Mouse (Mus musculus) liver, embryonic 13.5 days (tissue): ENCODE measurements around the gene Pla2g2c. TPM values are rescaled to one million over a fixed set of nuclear protein-coding genes. Genes with fewer than 3 reads are reported as not detected.

Experiments used
- ATAC-seq: fragments of 200-750 bp; cut with Nextera tagmentation; 2 replicates; pipeline ENCODE4 v1.8.0; 2017; ENCODE audit warnings: low read depth, mild to moderate bottlenecking, moderate number of reproducible peaks, moderate library complexity
- DNase-seq: peaks from one replicate; pipeline ENCODE4 v3.0.0; 2022
- H3K27ac ChIP-seq: fragments of 300-500 bp; sonication (generic); 2 replicates; pipeline ENCODE4 v1.5.1; 2015; ENCODE audit warnings: moderate library complexity, mild to moderate bottlenecking, inconsistent platforms
- H3K27me3 ChIP-seq: fragments of 300-500 bp; sonication (generic); 2 replicates; pipeline ENCODE4 v1.6.1; 2015; ENCODE audit warnings: mild to moderate bottlenecking, inconsistent platforms
- H3K36me3 ChIP-seq: fragments of 300-500 bp; sonication (generic); 2 replicates; pipeline ENCODE4 v1.6.1; 2015; ENCODE audit warnings: mild to moderate bottlenecking, inconsistent platforms
- H3K4me1 ChIP-seq: fragments of 300-500 bp; sonication (generic); replicated peaks from 2 replicates; pipeline ENCODE4 v1.6.1; 2015; ENCODE audit warnings: inconsistent platforms
- H3K4me2 ChIP-seq: fragments of 300-500 bp; sonication (generic); 2 replicates; pipeline ENCODE4 v1.6.1; 2015; ENCODE audit warnings: inconsistent platforms, mild to moderate bottlenecking, moderate library complexity
- H3K4me3 ChIP-seq: fragments of 300-500 bp; sonication (generic); replicated peaks from 2 replicates; pipeline ENCODE4 v1.5.1; 2015; ENCODE audit warnings: mild to moderate bottlenecking, inconsistent platforms
- H3K9ac ChIP-seq: fragments of 300-500 bp; sonication (generic); 2 replicates; pipeline ENCODE4 v1.6.1; 2015; ENCODE audit warnings: mild to moderate bottlenecking, inconsistent platforms
- H3K9me3 ChIP-seq: fragments of 300-500 bp; sonication (generic); replicated peaks from 2 replicates; pipeline ENCODE4 v1.6.1; 2016; ENCODE audit warnings: inconsistent platforms
- WGBS: fragments of 180-500 bp; shearing (Covaris S2); methylation state at CpG from one replicate; pipeline ENCODE4 v1.1.7; 2015; ENCODE audit not compliant: insufficient replicate concordance; 5-methylcytosine and 5-hydroxymethylcytosine counted together
- polyA plus RNA-seq: library from polyadenylated mRNA; unstranded; fragments of >200 nt; fragmentation: Nextera tagmentation; extraction: Ambion mirVana; gene quantifications from 2 replicates; pipeline ENCODE4 v1.2.1, GENCODE M21; 2015

Pla2g2c gene
- polyA plus RNA-seq, 1 experiment from 2014 or later: not detected

- Histone ChIP-seq H3K4me3 (no peak overlapping the region), H3K4me2 (no peak overlapping the region), H3K9ac (no peak overlapping the region), H3K27me3 (peaks cover 20% of the 10 kb centered on the region), H3K36me3 (no peaks in the 10 kb centered on the region), H3K4me1 (0 out of 2 replicates have a peak, but pooled peaks cover 6% of the 10 kb centered on the region), H3K9me3 (no peaks in the 10 kb centered on the region), H3K27ac (no peak overlapping the region)
- WGBS: 46% methylated on average over 9 of the region's 9 CpGs
- DNase-seq (no peak), ATAC-seq (peak; percentile 34; the same call in 1 of the 2 replicates)
Measured at GRCm38 (mm10) chr4:138729018-138729703, 4.6 kb downstream of the Pla2g2c start.

DNA sequence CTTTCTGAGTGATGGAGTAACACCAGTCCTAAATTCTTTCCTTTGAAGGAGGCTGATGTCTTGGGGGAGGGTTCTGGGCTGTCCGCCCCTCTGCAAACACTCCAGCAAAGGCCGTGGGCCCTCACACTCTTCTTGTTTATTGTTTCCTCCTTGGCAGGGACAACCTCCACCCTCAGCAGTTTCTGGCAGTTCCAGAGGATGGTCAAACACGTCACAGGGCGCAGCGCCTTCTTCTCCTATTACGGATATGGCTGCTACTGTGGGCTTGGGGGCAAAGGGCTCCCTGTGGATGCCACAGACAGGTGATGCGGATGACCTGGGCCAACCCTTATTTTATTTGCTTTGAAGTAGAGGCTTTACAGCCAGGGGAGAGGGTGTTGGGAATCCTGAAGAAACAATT is 9.5 kb downstream of the Pla2g2c start:
- Histone ChIP-seq H3K4me1 (no peaks in the 10 kb centered on the region), H3K9ac (no peak overlapping the region), H3K27ac (no peak overlapping the region), H3K36me3 (no peaks in the 10 kb centered on the region), H3K9me3 (no peaks in the 10 kb centered on the region), H3K27me3 (no peaks in the 10 kb centered on the region), H3K4me3 (no peak overlapping the region), H3K4me2 (no peak overlapping the region)
- DNase-seq (no peak), ATAC-seq (no peak)
- 64% methylated on average over 7 of the region's 7 CpGs for WGBS

DNA sequence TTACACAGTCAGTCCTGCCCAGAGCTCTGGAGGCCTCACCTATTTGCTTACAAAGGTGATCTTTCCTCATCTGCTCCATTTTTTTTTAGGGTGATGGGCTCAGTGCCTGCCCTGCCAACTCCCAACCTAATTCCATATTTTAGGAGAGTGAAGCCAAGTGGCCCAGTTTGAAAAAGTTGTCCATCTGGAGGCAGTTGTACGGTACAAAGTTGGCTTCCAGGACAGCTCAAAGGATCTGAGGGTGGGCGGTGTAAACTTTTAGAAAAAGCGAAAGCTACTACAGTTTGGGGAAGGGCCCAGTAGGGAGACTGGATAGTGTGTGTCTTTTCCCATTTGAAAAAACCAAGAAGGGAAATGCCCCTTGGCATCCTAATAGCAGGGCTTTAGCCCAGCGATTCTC is 10.3 kb downstream of the Pla2g2c start:
- ATAC-seq (no peak), DNase-seq (no peak)
- H3K9ac ChIP-seq: no peak overlapping the region
- no peaks in the 10 kb centered on the region for H3K4me1 ChIP-seq
- no peaks in the 10 kb centered on the region for H3K36me3 ChIP-seq
- H3K4me3 ChIP-seq: no peak overlapping the region
- WGBS: 76% methylated on average over 4 of the region's 4 CpGs
- no peak overlapping the region for H3K27ac ChIP-seq
- no peaks in the 10 kb centered on the region for H3K27me3 ChIP-seq
- no peak overlapping the region for H3K4me2 ChIP-seq
- no peaks in the 10 kb centered on the region for H3K9me3 ChIP-seq

DNA sequence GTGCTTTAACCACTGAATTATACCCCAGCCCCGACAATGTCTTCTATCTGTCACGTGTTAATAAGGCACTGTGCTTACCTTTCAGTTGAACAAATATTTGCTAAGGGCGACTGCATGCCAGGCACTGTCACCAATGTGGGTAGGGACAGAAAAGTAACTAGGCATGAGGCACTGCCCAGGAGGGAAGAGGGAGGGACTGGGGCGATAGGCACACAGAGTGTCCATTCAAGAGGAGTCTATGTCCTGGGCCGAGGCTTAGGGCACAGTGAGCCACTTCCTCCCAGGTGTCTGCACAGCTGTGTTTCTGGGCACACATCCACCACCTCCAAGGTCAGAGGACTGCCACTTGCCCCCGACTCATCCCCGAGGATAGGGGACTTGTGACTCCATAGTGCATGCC is 12.4 kb downstream of the Pla2g2c start, which contains the start of gene Ubxn10:
Gene Ubxn10 (minus strand): TSS at position 137 of the 400 bp plus-strand sequence.
- no peak within 1 kb of the TSS for H3K27ac ChIP-seq
- no peak within 1 kb of the TSS for H3K4me3 ChIP-seq
- H3K9me3 ChIP-seq: no peaks in the 10 kb centered on the region
- H3K27me3 ChIP-seq: no peaks in the 10 kb centered on the region
- no peak for ATAC-seq
- H3K4me1 ChIP-seq: no peaks in the 10 kb centered on the region
- DNase-seq: no peak
- H3K36me3 ChIP-seq: no peaks in the 10 kb centered on the region
- 47% methylated on average over 7 of the region's 7 CpGs for WGBS
- no peak within 1 kb of the TSS for H3K9ac ChIP-seq
- no peak within 1 kb of the TSS for H3K4me2 ChIP-seq

GRCm38 (mm10) chr4:138739136-138739851 is 14.7 kb downstream of the Pla2g2c start:
- ATAC-seq: no peak

GRCm38 (mm10) chr4:138745884-138746283 is 21.3 kb downstream of the Pla2g2c start:
- H3K36me3 ChIP-seq: no peaks in the 10 kb centered on the region
- H3K9ac ChIP-seq: no peak overlapping the region
- WGBS: 48% methylated on average over 4 of the region's 4 CpGs
- no peaks in the 10 kb centered on the region for H3K4me1 ChIP-seq
- no peaks in the 10 kb centered on the region for H3K9me3 ChIP-seq
- DNase-seq (no peak), ATAC-seq (no peak)
- H3K27ac ChIP-seq: no peak overlapping the region
- H3K4me3 ChIP-seq: no peak overlapping the region
- H3K27me3 ChIP-seq: peaks cover 6% of the 10 kb centered on the region; the same call in 1 of the 2 replicates
- H3K4me2 ChIP-seq: no peak overlapping the region

More at GRCm38 (mm10) chr4:138739136-138739851, 14.7 kb downstream of the Pla2g2c start:
- H3K27ac ChIP-seq: no peak overlapping the region
- no peak overlapping the region for H3K9ac ChIP-seq
- H3K9me3 ChIP-seq: no peaks in the 10 kb centered on the region
- DNase-seq: no peak
- 24% methylated on average over 7 of the region's 7 CpGs for WGBS
- H3K4me3 ChIP-seq: no peak overlapping the region
- H3K36me3 ChIP-seq: no peaks in the 10 kb centered on the region
- H3K4me2 ChIP-seq: no peak overlapping the region
- peaks cover 3% of the 10 kb centered on the region; the same call in 1 of the 2 replicates for H3K27me3 ChIP-seq
- H3K4me1 ChIP-seq: no peaks in the 10 kb centered on the region

DNA sequence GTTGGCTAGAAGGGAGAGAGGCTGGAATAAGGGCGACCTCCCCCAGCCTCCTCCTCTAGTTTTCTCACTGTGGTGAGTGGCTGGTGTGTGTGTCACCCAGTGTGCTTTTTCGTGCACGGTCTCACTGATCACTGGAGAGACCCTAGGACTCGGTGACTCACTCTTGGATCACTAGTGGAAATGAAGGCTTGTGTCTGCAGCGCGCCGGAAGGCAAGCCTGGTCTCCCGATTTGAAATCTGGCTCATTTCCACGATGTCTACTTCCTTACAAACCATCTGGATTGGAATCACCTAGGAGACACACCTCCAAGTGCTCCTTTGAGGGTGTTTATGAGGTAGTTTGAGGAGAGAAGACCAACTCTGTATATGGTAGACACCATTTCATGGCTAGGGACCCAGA is 22.3 kb downstream of the Pla2g2c start:
- DNase-seq (no peak), ATAC-seq (no peak)
- Histone ChIP-seq H3K4me3 (no peak overlapping the region), H3K27ac (no peak overlapping the region), H3K9ac (no peak overlapping the region), H3K9me3 (no peaks in the 10 kb centered on the region), H3K4me1 (no peaks in the 10 kb centered on the region), H3K27me3 (peaks cover 6% of the 10 kb centered on the region; the same call in 1 of the 2 replicates), H3K4me2 (no peak overlapping the region), H3K36me3 (no peaks in the 10 kb centered on the region)
- WGBS: 70% methylated on average over 9 of the region's 9 CpGs

DNA sequence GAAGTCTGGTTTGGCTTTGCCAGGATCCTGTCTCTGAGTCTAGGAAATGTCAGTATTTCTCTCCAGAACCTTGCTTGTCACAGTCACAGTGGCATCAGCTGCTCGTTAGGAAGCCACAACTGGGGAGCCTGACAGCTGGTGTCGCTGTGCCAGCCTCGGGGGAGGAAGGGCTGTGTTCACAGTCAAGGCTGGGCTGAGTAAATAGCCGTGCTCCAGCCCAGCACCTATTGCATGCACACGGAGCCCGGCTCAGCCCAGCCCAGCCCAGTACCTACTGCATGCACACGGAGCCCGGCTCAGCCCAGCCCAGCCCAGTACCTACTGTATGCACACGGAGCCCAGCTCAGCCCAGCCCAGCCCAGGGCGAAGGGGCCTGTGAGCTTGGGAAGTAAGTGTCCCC is 23.3 kb downstream of the Pla2g2c start:
- no peaks in the 10 kb centered on the region for H3K9me3 ChIP-seq
- H3K9ac ChIP-seq: no peak overlapping the region
- H3K27ac ChIP-seq: no peak overlapping the region
- WGBS: 52% methylated on average over 10 of the region's 10 CpGs
- peaks cover 6% of the 10 kb centered on the region; the same call in 1 of the 2 replicates for H3K27me3 ChIP-seq
- DNase-seq (no peak), ATAC-seq (no peak)
- no peak overlapping the region for H3K4me3 ChIP-seq
- no peaks in the 10 kb centered on the region for H3K4me1 ChIP-seq
- no peak overlapping the region for H3K4me2 ChIP-seq
- no peaks in the 10 kb centered on the region for H3K36me3 ChIP-seq

DNA sequence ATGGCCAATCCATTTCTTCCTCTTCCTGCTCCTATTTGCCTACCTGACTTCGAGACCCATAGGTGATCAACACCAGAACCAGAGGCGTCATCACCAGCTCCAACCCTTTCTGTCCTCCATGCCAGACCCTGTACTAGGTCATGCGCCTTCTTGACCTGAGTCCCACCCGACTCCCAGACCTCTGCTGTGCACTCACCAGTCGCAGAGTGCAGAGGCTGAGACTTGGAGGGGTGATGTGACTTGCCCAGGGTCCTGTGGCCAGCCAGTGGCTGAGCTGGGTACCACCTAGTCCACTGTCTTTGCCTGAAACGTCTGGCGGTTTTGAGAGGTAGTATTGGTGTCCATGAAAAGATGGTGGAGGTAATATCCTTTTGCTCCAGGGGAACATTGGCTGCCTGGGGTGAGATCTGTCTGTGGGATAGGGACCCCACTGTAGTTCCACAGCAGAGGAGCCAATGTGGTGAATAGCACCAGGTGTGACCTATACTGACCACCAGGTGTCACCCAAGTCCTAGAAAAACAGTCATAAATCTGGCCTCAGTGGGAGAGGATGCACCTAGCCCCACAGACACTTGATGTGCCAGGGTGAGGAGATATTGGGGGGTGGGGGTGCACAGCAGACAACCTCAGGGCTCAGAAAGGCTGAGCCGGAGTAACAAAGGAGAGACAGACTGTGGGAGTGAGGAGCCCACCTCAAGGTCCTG is 23.9 kb downstream of the Pla2g2c start:
- Histone ChIP-seq H3K9ac (no peak overlapping the region), H3K27me3 (peaks cover 6% of the 10 kb centered on the region; the same call in 1 of the 2 replicates), H3K4me1 (no peaks in the 10 kb centered on the region), H3K4me3 (no peak overlapping the region), H3K27ac (no peak overlapping the region), H3K36me3 (no peaks in the 10 kb centered on the region), H3K4me2 (no peak overlapping the region), H3K9me3 (no peaks in the 10 kb centered on the region)
- 39% methylated on average over 8 of the region's 8 CpGs for WGBS
- ATAC-seq: no peak
- no peak for DNase-seq

DNA sequence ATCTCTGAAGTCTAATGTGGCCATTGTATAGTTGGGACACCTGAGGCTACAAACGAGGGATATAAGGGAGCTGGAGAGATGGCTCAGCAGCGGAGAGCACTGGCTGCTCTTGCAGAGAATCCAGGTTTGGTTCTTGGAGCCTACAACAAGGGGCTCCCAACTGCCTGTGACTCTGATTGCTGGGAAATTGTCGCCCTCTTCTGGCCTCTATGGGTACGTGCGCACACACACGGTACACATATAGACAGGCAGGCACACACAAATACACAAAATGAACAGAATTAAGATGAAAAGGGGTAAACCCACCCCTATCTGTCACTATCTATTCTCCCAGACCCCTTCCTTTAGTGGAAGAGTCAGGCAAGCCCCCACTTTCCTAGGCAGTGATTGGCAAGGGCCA is 28.0 kb downstream of the Pla2g2c start:
- Histone ChIP-seq H3K9me3 (no peaks in the 10 kb centered on the region), H3K27ac (no peak overlapping the region), H3K36me3 (no peaks in the 10 kb centered on the region), H3K4me3 (no peak overlapping the region), H3K9ac (no peak overlapping the region), H3K4me1 (no peaks in the 10 kb centered on the region), H3K4me2 (no peak overlapping the region), H3K27me3 (0 out of 2 replicates have a peak, but pooled peaks cover 3% of the 10 kb centered on the region)
- no peak for ATAC-seq
- WGBS: 80% methylated on average over 6 of the region's 6 CpGs
- no peak for DNase-seq

GRCm38 (mm10) chr4:138753608-138754007 is 29.0 kb downstream of the Pla2g2c start:
- Histone ChIP-seq H3K4me3 (no peak overlapping the region), H3K9me3 (no peaks in the 10 kb centered on the region), H3K9ac (no peak overlapping the region), H3K4me2 (no peak overlapping the region), H3K27me3 (no peaks in the 10 kb centered on the region), H3K4me1 (no peaks in the 10 kb centered on the region), H3K36me3 (no peaks in the 10 kb centered on the region), H3K27ac (no peak overlapping the region)
- WGBS: 59% methylated on average over 3 of the region's 3 CpGs
- ATAC-seq (no peak), DNase-seq (no peak)
